Mouse (Mus musculus): ENCODE data around the gene Zfp148.
"Not testable (repeated sequence)": the region's sequence is repeated elsewhere in the genome, so short reads cannot be mapped to it uniquely, and the experiment has no call there.

The Zfp148 gene

GRCm38 (mm10) chr16:33382341-33382740, 1.7 kb downstream of the Zfp148 start:
- DNase-seq = no peak

DNA sequence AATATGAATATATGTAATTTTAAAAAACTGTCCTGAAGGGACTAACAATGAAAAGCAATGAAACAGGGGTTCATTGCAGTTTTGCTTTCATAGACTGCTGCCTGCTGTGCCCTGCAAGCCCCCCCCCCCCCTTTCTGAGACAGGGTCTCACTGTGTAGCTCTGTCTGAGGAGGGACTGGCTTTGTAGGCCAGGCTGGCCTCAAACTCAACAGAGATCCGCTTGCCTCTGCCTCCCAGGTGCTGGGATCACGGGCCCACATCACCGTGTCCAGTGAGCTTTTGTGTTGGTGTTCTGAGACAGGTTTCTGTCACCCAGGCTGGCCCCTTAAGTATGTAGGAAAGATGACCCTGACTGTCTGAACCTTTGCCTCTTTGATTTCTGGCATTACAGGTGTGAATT, 2.9 kb downstream of the Zfp148 start:
- DNase-seq = no peak

GRCm38 (mm10) chr16:33384057-33384456, 3.4 kb downstream of the Zfp148 start:
- not testable (repeated sequence) for DNase-seq

DNA sequence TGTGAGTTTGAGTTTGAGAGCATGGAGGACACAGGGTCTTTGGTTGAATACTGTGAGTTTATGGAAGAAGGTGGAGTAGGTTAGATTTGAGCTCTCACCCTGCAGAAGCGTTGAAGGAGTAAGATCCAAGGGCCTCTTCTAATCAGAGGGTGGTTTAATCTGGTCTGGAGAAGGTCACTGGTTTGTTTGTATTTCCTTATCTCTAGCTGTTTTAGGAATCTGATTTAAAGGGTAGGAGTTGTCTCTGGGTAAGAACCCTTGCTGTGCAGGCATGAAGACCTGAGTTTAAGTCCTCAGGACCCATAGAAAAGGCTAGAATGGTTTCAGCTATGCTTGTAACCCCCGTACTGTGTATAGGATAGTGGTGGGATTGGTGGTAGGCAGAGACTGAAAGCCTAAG, 6.4 kb downstream of the Zfp148 start:
- no peak for DNase-seq

DNA sequence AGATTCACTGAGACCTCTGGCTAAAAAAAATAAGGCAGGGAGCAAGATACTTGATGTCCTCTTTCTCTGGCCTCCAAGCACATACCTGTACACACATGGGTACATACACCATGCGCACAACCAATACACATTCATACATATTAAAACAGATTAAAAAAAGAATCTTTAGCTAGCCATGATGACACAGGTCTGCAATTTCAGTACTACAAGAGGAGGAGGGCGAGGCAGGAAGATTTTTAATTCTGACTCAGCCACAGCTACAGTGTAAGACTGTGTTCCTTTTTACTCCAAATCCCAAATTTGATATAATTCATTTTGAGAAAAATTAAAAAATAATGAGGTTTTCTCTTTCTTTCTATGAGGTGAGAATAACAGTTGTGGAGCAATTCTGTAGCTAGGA, 6.8 kb downstream of the Zfp148 start:
- no peak for DNase-seq

GRCm38 (mm10) chr16:33399913-33400782, 19.5 kb downstream of the Zfp148 start:
- peak; percentile 37 for DNase-seq

DNA sequence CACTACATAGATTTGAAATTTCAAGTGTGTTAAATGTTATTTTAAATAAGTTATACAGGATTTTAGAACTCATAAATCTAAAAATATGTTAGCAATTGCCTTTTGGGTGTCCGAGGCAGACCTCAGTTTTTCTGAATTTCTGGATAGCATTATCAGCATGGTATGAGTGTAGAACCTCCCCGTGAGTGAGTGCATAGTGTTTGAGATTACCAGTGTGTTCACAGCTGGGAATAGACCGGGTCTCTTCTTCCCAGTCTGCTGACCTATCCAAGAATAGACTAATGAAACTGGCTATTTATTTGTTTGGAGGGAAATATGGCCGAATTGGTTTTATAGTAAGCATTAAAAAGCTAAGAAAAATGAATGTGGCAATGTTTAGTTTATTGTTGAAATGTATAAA, 20.3 kb downstream of the Zfp148 start:
- DNase-seq = no peak

- DNase-seq = no peak
Measured at GRCm38 (mm10) chr16:33403258-33403657, 22.6 kb downstream of the Zfp148 start.

DNA sequence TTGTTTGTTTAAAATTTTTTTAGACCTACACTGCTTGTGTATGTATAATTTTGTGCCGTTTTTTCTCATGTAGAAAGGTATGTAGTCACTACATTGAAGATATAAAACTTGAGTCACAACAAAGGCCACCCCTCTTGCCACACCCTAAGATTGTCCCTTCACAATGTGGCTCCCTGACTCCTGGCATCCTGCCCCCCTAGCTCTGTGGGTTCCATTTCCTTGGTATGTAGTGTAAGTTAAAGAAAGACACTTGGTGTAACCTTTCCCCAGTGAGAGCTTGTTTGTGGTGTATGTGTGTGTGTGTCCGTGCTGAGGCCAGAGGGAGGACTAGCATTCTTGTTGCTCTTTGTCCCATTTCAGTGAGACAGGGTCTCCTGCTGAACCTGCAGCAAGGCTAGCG, 23.4 kb downstream of the Zfp148 start:
- no peak for DNase-seq

DNA sequence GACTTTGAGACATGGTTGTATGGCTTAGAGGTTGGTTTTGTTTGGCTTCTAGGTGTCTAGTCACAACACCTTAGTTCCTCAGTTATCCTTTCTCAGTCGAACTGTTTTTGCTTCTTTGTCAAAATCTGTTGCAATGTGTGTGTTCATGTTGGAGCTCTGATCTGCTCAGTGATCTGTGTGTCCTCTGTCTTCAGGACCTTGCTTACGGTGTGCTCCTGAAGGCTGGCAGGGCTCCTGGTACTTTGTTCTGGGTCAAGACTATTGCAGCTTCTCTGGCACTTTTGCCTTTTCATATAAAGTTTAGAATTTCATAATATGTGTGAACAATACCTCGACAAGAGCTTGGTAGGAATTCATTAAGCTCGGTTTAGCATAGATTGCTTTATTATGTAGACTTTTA, 24.9 kb downstream of the Zfp148 start:
- DNase-seq = no peak

- peak; percentile 64 for DNase-seq
Measured at GRCm38 (mm10) chr16:33410151-33410550, 29.5 kb downstream of the Zfp148 start.

DNA sequence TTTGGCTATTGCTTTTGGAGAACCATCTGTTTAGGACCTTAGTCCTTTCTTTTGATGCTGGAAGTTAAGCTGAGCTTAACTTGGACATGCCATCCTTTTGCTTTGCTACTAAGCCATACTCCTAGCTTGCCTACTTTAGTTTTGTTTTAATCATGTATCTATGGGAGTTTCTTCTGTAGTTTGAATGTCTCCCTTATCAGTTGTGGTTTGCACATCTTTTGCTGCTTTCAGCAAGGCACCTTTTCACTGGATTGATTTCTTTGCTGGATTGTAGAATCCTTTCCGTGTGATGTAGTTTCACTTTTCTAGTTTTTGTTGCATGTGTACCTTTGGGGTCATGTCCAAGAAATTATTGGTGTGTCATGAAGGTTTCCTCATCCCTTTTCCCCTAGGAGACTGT, 30.0 kb downstream of the Zfp148 start:
- no peak for DNase-seq

DNA sequence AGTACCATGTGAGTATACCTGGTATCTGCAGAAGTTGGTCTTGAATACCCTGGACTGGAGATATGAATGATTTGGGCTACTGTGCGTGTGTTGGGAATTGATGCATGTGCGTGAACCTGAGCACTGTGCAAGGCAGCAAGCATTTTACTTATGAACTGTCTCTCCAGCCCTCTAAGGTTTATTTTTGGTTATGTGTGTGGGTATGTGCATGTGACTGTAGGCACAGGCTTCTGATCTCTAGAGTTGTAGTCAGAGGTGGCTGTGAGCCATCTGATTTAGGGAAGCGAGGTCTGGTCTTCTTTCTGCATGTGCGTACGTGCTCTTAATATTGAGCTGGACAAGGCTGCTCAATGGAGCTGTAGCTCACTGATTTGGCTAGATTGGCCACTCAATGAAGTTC, 33.6 kb downstream of the Zfp148 start:
- no peak for DNase-seq

GRCm38 (mm10) chr16:33415607-33416006, 35.0 kb downstream of the Zfp148 start:
- DNase-seq = no peak

DNA sequence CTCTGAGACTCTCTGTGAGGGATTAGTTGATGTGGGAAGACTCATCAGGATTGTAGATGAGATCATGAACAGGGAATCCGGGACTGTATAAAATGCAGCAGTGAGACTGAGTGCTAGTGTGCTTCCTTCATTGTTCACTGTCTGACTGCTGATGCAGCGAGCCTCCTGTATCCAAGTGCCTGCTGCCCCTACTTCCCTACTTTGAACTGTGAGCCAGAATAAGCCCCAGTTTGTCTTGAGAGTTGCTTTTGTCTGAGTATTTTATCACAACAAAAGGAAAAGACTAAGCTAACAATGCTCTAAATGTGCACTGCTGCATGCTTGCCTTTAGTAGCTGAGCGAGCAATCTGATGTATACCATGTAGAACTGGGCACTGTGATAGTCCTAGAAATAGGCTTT, 47.7 kb downstream of the Zfp148 start:
- DNase-seq = no peak

- no peak for DNase-seq
Measured at GRCm38 (mm10) chr16:33431660-33432059, 51.0 kb downstream of the Zfp148 start.

GRCm38 (mm10) chr16:33441065-33441464, 60.4 kb downstream of the Zfp148 start:
- DNase-seq = peak; percentile 22

DNA sequence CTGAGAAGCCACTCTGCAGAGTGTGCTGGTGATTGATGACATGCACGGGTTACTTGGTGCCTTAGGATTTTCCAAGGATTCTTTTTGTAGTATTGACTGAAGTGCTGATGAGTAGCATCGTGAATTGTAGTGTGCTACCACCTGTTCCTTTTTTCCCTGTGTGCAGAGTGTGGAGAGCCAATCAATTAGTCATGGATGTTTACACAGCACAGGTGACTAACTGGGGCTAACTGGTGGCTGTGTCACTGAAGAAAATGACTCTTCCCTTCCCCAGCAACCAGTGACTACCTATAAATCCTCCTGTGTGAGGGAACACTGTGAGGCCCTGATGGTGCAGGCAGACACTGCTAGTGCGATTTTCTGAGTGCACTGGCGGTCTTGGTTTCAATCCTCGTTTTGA, 66.2 kb downstream of the Zfp148 start:
- DNase-seq = peak; percentile 28

DNA sequence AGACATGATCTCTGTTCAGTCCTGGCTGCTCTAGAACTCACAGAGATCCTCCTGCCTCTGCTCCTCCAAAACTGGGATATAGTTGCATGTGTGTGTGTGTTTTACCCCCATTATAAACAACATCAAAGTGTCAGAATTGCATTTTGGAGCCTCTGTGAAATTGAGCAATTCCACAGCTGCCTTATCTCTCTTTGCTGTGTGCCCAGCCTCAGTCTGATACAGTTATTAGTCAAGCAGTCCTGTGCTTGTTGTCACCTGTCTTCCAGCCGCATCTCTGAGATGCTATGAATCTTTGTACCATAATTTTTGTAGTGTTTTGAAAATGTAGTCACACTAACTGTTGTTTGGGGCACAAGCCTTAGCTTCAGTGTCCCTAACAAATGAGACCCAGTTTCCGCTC, 73.2 kb downstream of the Zfp148 start:
- no peak for DNase-seq

- DNase-seq = no peak
Measured at GRCm38 (mm10) chr16:33454306-33454705, 73.7 kb downstream of the Zfp148 start.

GRCm38 (mm10) chr16:33455263-33455910, 74.8 kb downstream of the Zfp148 start:
- no peak for DNase-seq

DNA sequence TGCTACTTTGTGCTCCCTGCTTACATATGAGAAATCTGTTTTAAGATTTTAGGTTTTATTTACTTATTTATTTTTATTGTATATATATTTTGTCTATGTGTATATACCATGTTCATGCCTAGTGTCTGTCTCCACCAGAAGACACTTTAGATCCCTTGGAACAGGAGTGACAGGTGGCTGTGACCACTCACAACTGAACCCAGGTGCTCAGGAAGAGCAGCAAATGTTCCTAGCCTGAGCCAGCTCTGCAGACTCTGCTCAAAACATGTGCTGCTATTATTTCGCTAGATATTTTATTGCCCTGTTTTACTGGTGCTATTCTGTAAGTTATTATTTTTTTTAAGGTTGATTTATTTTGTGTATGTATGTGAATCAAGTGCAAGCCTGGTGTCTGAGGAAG, 78.5 kb downstream of the Zfp148 start:
- no peak for DNase-seq

DNA sequence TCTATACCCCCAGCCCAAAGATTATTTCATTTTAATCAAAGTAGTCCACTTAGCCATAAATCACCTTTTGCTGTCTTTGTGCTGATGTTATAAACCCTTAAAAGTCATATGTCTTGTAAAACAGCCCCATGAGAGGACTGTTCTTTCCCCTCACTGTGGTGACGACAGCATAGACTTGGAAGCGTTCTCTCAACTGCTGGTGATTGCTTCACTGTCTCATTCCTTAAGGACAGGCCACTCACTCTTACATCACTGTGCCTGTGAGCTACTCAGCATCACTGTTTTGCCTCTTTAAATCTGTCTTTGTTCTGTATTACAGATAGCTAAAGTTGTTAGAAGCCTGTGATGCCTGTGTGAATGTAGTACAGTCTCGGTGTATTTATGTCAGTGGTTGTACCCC, 80.8 kb downstream of the Zfp148 start:
- no peak for DNase-seq

GRCm38 (mm10) chr16:33464509-33465241, 84.0 kb downstream of the Zfp148 start:
- DNase-seq = no peak

Measured in cerebellum, adult 11-12 months (tissue).